9 mouse cellular contexts compared by ENCODE assay signal in genomic region chrX:166328904-166329451, GRCm38 (mm10).
DNase-seq lines count a peak whose midpoint lies in the region; ATAC-seq lines count a peak whose summit lies in the region.
"Had no signal": no experiment of that assay in that cellular context is flagged by ENCODE, and none has a peak within 500 bp of the region (broad histone marks: within the 10 kb centered on the region; RNA-seq: fewer than 3 reads in every experiment).

No protein-coding gene starts in this region.

- no peaks in the 10 kb centered on the region for H3K36me3 ChIP-seq in hindbrain, embryonic 16.5 days (ENCODE audit: control insufficient read depth, insufficient read depth, low read length)
- H3K36me3 ChIP-seq in midbrain, embryonic 13.5 days, result no peaks in the 10 kb centered on the region
- H3K36me3 ChIP-seq: limb, embryonic 15.5 days had no signal

- H3K4me1 ChIP-seq in hindbrain, embryonic 16.5 days (ENCODE audit: control insufficient read depth, insufficient read depth, low read depth, low read length), result no peaks in the 10 kb centered on the region; the same call in 1 of the 2 replicates
- peaks cover 16% of the 10 kb centered on the region for H3K4me1 ChIP-seq in midbrain, embryonic 13.5 days (replicated peaks)
- H3K4me1 ChIP-seq: limb, embryonic 15.5 days had no signal

- H3K27me3 ChIP-seq in hindbrain, embryonic 16.5 days (replicated peaks; ENCODE audit: control insufficient read depth, insufficient read depth, low read length), result no peaks in the 10 kb centered on the region
- peaks cover 13% of the 10 kb centered on the region; the same call in 1 of the 2 replicates for H3K27me3 ChIP-seq in midbrain, embryonic 13.5 days

- H3K9me3 ChIP-seq in hindbrain, embryonic 16.5 days (ENCODE audit: control insufficient read depth, low read length), result no peaks in the 10 kb centered on the region
- no peaks in the 10 kb centered on the region for H3K9me3 ChIP-seq in midbrain, embryonic 13.5 days
- H3K9me3 ChIP-seq: limb, embryonic 15.5 days had no signal

- no peak overlapping the region; the same call in 1 of the 2 replicates for H3K4me2 ChIP-seq in hindbrain, embryonic 16.5 days (ENCODE audit: low read length)
- H3K4me2 ChIP-seq in midbrain, embryonic 13.5 days (replicated peaks), result peak overlapping the region; percentile 31
- H3K4me2 ChIP-seq: limb, embryonic 15.5 days had no signal

- WGBS in hindbrain, embryonic 16.5 days, result 18% methylated on average over 9 of the region's 9 CpGs
- 23% methylated on average over 9 of the region's 9 CpGs for WGBS in midbrain, embryonic 13.5 days

- peak overlapping the region; percentile 67 for H3K27ac ChIP-seq in hindbrain, embryonic 16.5 days (ENCODE audit: low read depth, low read length)
- peak overlapping the region; percentile 91 for H3K27ac ChIP-seq in midbrain, embryonic 13.5 days
- H3K27ac ChIP-seq: limb, embryonic 15.5 days had no signal

- H3K9ac ChIP-seq in hindbrain, embryonic 16.5 days (ENCODE audit: low read depth, low read length), result no peak overlapping the region
- no peak overlapping the region for H3K9ac ChIP-seq in midbrain, embryonic 13.5 days (replicated peaks)
- H3K9ac ChIP-seq: limb, embryonic 15.5 days had no signal

- DNase-seq in right cerebral cortex, postnatal 4 days, result peak; percentile 14
- no peak for DNase-seq in right cerebral cortex, adult 18-20 months
- peak; percentile 14 for DNase-seq in embryo, embryonic 11.5 days (ENCODE audit: low read depth, low spot score)
- no peak for DNase-seq in urinary bladder, postnatal 10 days (ENCODE audit: low spot score)
- DNase-seq in cerebellum, adult 11 months, result no peak
- DNase-seq in adipocyte (ENCODE audit: low spot score), result no peak

- H3K4me3 ChIP-seq in hindbrain, embryonic 16.5 days (ENCODE audit: low read length), result no peak overlapping the region
- no peak overlapping the region for H3K4me3 ChIP-seq in midbrain, embryonic 13.5 days (replicated peaks)
- H3K4me3 ChIP-seq: limb, embryonic 15.5 days had no signal

- ATAC-seq in hindbrain, embryonic 16.5 days, result peak; percentile 95
- ATAC-seq in midbrain, embryonic 13.5 days, result peak; percentile 96

Comparison
In these comparisons a context has a peak if more than half of its experiments do, and no peak if none do; other contexts are left out.
1. DNase-seq: peak in right cerebral cortex, postnatal 4 days (single experiment) and embryo, embryonic 11.5 days (single experiment); none in right cerebral cortex, adult 18-20 months (single experiment), urinary bladder, postnatal 10 days (single experiment), cerebellum, adult 11 months (single experiment) and adipocyte (single experiment).